ENCODE assay signal across 24 mouse cellular contexts in genomic region chr12:28775120-28775519, GRCm38 (mm10). TPM values are rescaled to one million over a fixed set of nuclear protein-coding genes. Genes with fewer than 3 reads are reported as not detected.
DNase-seq lines count a peak whose midpoint lies in the region; ATAC-seq and TF ChIP-seq lines count a peak whose summit lies in the region.
"Had no signal": no experiment of that assay in that cellular context is flagged by ENCODE, and none has a peak within 500 bp of the region (broad histone marks: within the 10 kb centered on the region; RNA-seq: fewer than 3 reads in every experiment).

No protein-coding gene starts in this region.

- H3K36me3 ChIP-seq in midbrain, embryonic 10.5 days = peaks cover 4% of the 10 kb centered on the region; the same call in 1 of the 2 replicates
- no peaks in the 10 kb centered on the region for H3K36me3 ChIP-seq in midbrain, embryonic 15.5 days (replicated peaks)
- no peaks in the 10 kb centered on the region for H3K36me3 ChIP-seq in limb, embryonic 10.5 days
- H3K36me3 ChIP-seq: embryonic facial prominence, embryonic 15.5 days had no signal

- no peak for TF ChIP-seq CTCF in layer of hippocampus, adult 2 months (conservative IDR thresholded peaks at IDR 0.05)
- no peak for TF ChIP-seq CTCF in brain, embryonic 14.5 days (IDR thresholded peaks at IDR 0.05; ENCODE audit: borderline replicate concordance, extremely low read depth, insufficient read depth, insufficient read length)

- H3K4me3 ChIP-seq in layer of hippocampus, adult 2 months = no peak overlapping the region
- no peak overlapping the region for H3K4me3 ChIP-seq in midbrain, embryonic 10.5 days
- H3K4me3 ChIP-seq in midbrain, embryonic 15.5 days = no peak overlapping the region
- no peak overlapping the region for H3K4me3 ChIP-seq in limb, embryonic 10.5 days
- H3K4me3 ChIP-seq: embryonic facial prominence, embryonic 15.5 days; liver, embryonic 12.5 days had no signal

- DNase-seq in layer of hippocampus, adult 2 months (ENCODE audit: low spot score in 2 of 2) = no peak
- DNase-seq in layer of hippocampus, adult 18-20 months (ENCODE audit: low spot score in 2 of 2) = no peak
- DNase-seq in brain, embryonic 14.5 days (ENCODE audit: low read depth) = peak; percentile 53
- no peak for DNase-seq in midbrain, embryonic 10.5 days (ENCODE audit: low spot score)
- DNase-seq in adrenal gland, adult (ENCODE audit: inconsistent age in 2 of 2, low spot score in 1 of 2) = no peak
- DNase-seq in limb, embryonic 10.5 days (ENCODE audit: low spot score) = no peak
- DNase-seq: adrenal gland, postnatal 10 days; B cell, adult 2 months; cerebellum, adult 11 months; cerebellum, adult 9-11 months; gastrocnemius, postnatal 14 days; heart, postnatal 14 days; kidney, adult 9 months; kidney, postnatal 10 days; liver, postnatal 0 days; lung, postnatal 36 days; right cerebral cortex, postnatal 25 days; thymus, postnatal 25 days had no signal

- H3K4me2 ChIP-seq in midbrain, embryonic 15.5 days = no peak overlapping the region
- H3K4me2 ChIP-seq: embryonic facial prominence, embryonic 15.5 days; liver, embryonic 12.5 days had no signal

- peaks cover 35% of the 10 kb centered on the region for H3K4me1 ChIP-seq in midbrain, embryonic 10.5 days
- H3K4me1 ChIP-seq in midbrain, embryonic 15.5 days = peaks cover 14% of the 10 kb centered on the region
- peaks cover 3% of the 10 kb centered on the region; the same call in 1 of the 2 replicates for H3K4me1 ChIP-seq in limb, embryonic 10.5 days
- H3K4me1 ChIP-seq: embryonic facial prominence, embryonic 15.5 days had no signal

- 44% methylated on average over 8 of the region's 8 CpGs for WGBS in midbrain, embryonic 10.5 days
- WGBS in midbrain, embryonic 15.5 days = 24% methylated on average over 8 of the region's 8 CpGs
- WGBS in limb, embryonic 10.5 days = 64% methylated on average over 8 of the region's 8 CpGs

- H3K9me3 ChIP-seq in midbrain, embryonic 10.5 days (replicated peaks) = no peaks in the 10 kb centered on the region
- no peaks in the 10 kb centered on the region for H3K9me3 ChIP-seq in midbrain, embryonic 15.5 days
- H3K9me3 ChIP-seq in limb, embryonic 10.5 days (replicated peaks) = no peaks in the 10 kb centered on the region
- H3K9me3 ChIP-seq: embryonic facial prominence, embryonic 15.5 days; liver, embryonic 12.5 days had no signal

- no peak for ATAC-seq in midbrain, embryonic 15.5 days (replicated peaks)
- ATAC-seq: activated CD4-positive, CD25-positive, alpha-beta regulatory T cell, adult 4 months; forebrain, embryonic 14.5 days; intestine, postnatal 0 days; liver, embryonic 12.5 days; liver, postnatal 0 days had no signal

- H3K27ac ChIP-seq in layer of hippocampus, adult 2 months = peak overlapping the region; percentile 19; the same call in 1 of the 2 replicates
- peak overlapping the region; percentile 55 for H3K27ac ChIP-seq in midbrain, embryonic 10.5 days (replicated peaks)
- H3K27ac ChIP-seq in midbrain, embryonic 15.5 days = peak overlapping the region; percentile 34; the same call in 1 of the 2 replicates
- no peak overlapping the region for H3K27ac ChIP-seq in limb, embryonic 10.5 days
- H3K27ac ChIP-seq: embryonic facial prominence, embryonic 15.5 days; liver, embryonic 12.5 days had no signal

- TF ChIP-seq POLR2A in brain, embryonic 14.5 days (IDR thresholded peaks at IDR 0.05; ENCODE audit: borderline replicate concordance, extremely low read depth, insufficient read depth, insufficient read length, poor library complexity, severe bottlenecking) = no peak

- H3K27me3 ChIP-seq in midbrain, embryonic 10.5 days (ENCODE audit: low read depth, poor library complexity, severe bottlenecking) = no peaks in the 10 kb centered on the region
- H3K27me3 ChIP-seq in midbrain, embryonic 15.5 days (replicated peaks) = no peaks in the 10 kb centered on the region
- no peaks in the 10 kb centered on the region for H3K27me3 ChIP-seq in limb, embryonic 10.5 days (ENCODE audit: low read depth, poor library complexity, severe bottlenecking)
- H3K27me3 ChIP-seq: embryonic facial prominence, embryonic 15.5 days; liver, embryonic 12.5 days had no signal

- H3K9ac ChIP-seq in midbrain, embryonic 15.5 days = no peak overlapping the region
- H3K9ac ChIP-seq: embryonic facial prominence, embryonic 15.5 days; liver, embryonic 12.5 days; liver, postnatal 0 days had no signal

RNA-seq across cellular contexts. Expression of gene Eipr1, which starts 23.5 kb away (rescaled TPM):
- total RNA-seq in layer of hippocampus, adult 2 months (2021) = 10 to 100 TPM; 51.7 to 53.0 TPM
- total RNA-seq in layer of hippocampus, adult 18-20 months (2021) = 10 to 100 TPM; 52.0 to 54.2 TPM
- polyA plus RNA-seq in brain, embryonic 14.5 days (2012; rRNA removed) = 57.1 and 59.9 TPM in 2 replicates
- polyA plus RNA-seq in midbrain, embryonic 10.5 days (2016; fragmentation: Nextera tagmentation; extraction: Ambion mirVana) = 45.5 and 48.0 TPM in 2 replicates
- 79.2 and 85.6 TPM in 2 replicates for polyA plus RNA-seq in midbrain, embryonic 15.5 days (2015; fragmentation: Nextera tagmentation; extraction: Ambion mirVana)
- 41.2 and 42.2 TPM in 2 replicates for polyA plus RNA-seq in limb, embryonic 10.5 days (2016; fragmentation: Nextera tagmentation; extraction: Ambion mirVana)

RNA-seq across cellular contexts. Expression of gene Trappc12, which starts 24.8 kb away (rescaled TPM):
- 10 to 100 TPM; 58.6 to 59.7 TPM for total RNA-seq in layer of hippocampus, adult 2 months (2021)
- total RNA-seq in layer of hippocampus, adult 18-20 months (2021) = 10 to 100 TPM; 58.4 to 62.0 TPM
- polyA plus RNA-seq in brain, embryonic 14.5 days (2012; rRNA removed) = 40.6 and 41.8 TPM in 2 replicates
- 36.3 and 40.1 TPM in 2 replicates for polyA plus RNA-seq in midbrain, embryonic 10.5 days (2016; fragmentation: Nextera tagmentation; extraction: Ambion mirVana)
- polyA plus RNA-seq in midbrain, embryonic 15.5 days (2015; fragmentation: Nextera tagmentation; extraction: Ambion mirVana) = 46.4 and 46.7 TPM in 2 replicates
- polyA plus RNA-seq in limb, embryonic 10.5 days (2016; fragmentation: Nextera tagmentation; extraction: Ambion mirVana) = 34.0 and 37.9 TPM in 2 replicates
